Mouse (Mus musculus) naive thymus-derived CD4-positive, alpha-beta T cell, adult 2 months (primary cell): ENCODE results near the gene Hist2h3b.

Source experiments
- DNase-seq: peaks from one replicate; pipeline ENCODE4 v3.0.0-alpha.2; 2011; ENCODE audit warnings: low read depth

Hist2h3b gene

DNA sequence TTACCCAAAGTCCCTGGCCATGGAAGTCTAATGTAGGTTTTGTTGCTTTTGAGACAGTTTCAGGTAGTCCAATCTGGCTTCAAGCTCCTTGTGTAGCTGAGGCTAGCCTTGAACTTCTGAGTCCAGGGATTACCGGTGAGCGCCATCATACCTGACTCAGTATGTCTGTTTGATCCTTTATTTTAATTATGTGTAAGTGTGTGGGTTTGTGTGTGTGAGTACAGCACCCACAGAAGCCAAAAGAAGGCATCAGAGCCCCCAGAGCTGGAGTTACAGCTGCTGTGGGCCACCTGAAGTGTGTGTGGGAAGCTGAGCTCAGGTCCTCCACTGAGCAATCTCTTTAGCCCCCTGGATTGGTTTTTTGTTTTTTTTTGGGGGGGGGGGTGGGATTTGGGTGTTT, 31.1 kb downstream of the Hist2h3b start:
- no peak for DNase-seq

DNA sequence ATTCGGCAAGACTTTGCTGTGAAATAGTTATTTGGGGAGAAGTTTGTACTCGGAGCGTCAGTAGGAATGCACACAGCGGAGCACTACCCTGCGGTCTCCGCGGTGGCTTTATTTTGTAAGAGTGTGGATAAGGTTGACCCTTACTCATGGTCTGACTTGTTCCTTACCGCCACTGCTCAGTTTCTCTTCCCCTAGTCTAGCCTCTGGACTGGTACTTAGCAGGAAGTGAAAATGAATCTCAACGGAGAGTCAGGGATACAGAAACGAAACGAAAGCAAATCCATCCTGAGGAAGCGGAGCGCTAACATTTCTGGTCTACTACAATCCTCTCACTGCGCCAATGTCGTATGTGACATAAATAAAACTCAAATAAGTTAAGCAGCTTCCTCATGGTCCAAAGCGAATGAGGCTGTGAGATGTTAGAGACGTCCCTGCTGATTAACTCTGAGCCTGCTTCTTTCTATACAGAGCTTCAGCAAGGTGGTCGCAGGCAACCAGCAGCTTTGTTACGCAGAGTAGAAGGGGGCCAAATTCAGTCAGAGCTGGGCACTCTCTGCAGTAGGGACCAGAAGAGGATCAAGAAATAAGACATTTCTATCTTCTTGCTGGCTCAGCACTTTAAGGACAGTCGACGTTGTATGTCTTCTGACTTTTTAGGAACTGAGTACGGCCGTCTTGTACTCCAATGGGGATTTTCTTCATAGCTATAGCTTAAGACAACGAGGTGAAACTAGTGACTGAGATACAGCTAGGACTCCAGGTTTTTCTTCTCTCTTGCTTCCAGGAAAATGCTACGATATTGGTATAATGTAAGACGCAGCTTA, 32.5 kb downstream of the Hist2h3b start:
- DNase-seq: peak; percentile 40

DNA sequence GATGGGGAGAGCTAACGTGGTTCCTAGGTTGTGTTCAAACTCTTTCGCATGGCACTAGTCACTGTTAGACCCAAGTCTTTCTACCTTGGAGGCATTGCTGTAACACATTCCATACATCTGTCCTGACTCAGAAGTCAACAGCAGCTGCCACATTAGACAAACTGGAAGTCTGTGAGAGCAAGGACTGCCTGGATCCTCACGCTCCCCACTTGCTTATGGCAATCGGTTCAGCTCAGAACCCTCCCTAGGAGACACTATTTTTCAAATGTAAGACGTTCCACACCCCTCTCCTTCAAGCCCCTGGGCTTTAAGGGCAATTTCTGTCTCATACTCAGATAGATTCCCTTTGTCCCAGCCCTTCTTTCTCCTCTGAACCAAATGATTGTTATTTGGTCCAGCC, 33.6 kb downstream of the Hist2h3b start:
- no peak for DNase-seq

- DNase-seq: peak; percentile 61
Observed at GRCm38 (mm10) chr3:96306506-96306905, 38.1 kb downstream of the Hist2h3b start.

DNA sequence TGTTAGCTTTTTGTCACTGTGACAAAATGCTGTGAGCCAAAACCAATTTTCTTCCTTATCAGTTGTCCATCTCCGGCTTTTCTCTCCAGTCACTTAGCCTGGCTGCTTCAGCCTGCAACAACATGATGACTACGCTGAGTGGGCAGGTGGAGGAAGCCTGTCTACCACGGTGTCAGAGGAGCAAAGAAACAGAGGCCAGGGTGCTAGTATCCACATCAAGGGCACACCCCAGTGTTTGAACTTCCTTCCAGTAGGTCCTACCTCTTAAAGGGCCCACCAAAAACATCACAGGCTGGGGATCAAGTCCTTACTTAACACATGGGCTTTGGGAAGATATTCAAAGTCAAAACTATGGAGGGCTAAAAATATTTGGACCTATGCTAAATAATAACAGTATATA, 41.0 kb downstream of the Hist2h3b start:
- peak; percentile 31 for DNase-seq

DNA sequence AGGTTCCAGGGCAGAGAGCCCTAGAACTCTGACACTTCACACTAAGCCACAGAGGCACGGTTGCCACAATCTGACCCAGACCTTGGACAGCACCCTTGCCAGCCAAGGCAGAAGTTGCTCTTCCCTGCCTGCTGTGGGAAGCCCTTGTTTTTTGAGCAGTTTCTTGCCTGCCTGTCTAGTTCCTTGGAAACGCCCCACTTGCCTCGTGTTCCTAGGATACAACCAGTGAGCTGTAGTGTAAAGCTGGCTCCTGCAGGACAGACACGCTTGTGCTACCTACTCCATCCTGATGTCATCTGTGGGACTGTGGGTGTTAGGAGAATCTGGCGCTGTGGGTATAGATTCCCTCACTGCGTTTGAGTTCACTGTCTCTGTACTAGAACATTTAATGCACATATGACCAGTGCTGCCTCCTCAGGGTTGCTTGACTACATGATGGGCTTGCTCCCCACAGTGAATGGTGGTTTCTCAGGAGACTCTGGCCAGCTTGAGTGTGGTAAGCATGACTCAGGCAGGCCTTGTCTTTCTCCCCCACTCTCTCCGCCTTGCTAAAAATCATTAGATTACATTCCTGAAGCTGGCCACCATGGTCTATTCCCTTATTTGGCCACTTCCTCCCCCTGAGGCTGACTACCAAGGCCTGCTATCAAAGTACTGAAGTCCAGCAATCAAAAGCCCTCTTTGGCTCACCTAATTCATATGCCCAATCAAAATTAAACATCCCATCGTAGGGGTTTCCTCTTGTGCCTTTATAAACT, 44.1 kb downstream of the Hist2h3b start:
- no peak for DNase-seq
